Mouse (Mus musculus) bone marrow macrophage, adult 2 months (primary cell): ENCODE data around the gene Col4a1.

Experiments used
- CTCF ChIP-seq: IDR thresholded peaks from 2 replicates; pipeline ENCODE4 v1.5.1; 2012; ENCODE audit warnings: low read depth, mild to moderate bottlenecking, low read length, moderate library complexity
- POLR2A ChIP-seq: IDR thresholded peaks from 2 replicates; pipeline ENCODE4 v1.6.1; 2012; ENCODE audit warnings: mild to moderate bottlenecking, low read depth, low read length, borderline replicate concordance

DNA sequence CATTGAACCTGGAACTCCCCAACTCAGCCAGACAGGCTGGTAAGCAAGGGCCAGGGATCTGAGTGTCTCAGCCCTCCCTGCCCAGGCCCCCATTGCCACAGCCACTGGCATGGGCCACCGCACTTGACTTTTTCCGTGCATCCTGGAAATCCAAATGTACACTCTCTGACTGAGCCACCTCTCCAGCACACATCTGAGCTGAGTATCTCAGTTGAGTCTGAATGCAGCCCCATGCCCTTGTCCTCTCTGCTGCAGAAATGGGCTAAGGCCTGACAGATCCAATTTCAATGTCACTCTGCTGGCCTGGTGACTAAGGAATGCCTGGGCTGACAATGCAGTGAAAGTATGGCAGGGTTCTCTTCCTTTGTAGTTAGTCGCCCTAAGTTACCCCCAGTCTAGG, 114.6 kb downstream of the Col4a1 start:
- TF ChIP-seq CTCF (no peak), POLR2A (no peak)
